Mouse (Mus musculus): Measurements from ENCODE around the gene Hsdl2.
"Not testable (repeated sequence)": the region's sequence is repeated elsewhere in the genome, so short reads cannot be mapped to it uniquely, and the experiment has no call there.

The Hsdl2 gene

GRCm38 (mm10) chr4:59565571-59566188 is 15.7 kb upstream of the Hsdl2 start:
- DNase-seq: no peak

- no peak for DNase-seq
These were observed 13.6 kb upstream of the Hsdl2 start for GRCm38 (mm10) chr4:59567576-59568260.

GRCm38 (mm10) chr4:59569538-59569937 is 11.8 kb upstream of the Hsdl2 start:
- peak; percentile 83 for DNase-seq

- DNase-seq: not testable (repeated sequence)
These were observed 10.8 kb upstream of the Hsdl2 start for GRCm38 (mm10) chr4:59570519-59570918.

- DNase-seq: no peak
These were observed 8.7 kb upstream of the Hsdl2 start for GRCm38 (mm10) chr4:59572521-59573118.

- no peak for DNase-seq
These were observed 6.0 kb upstream of the Hsdl2 start for GRCm38 (mm10) chr4:59575184-59575958.

GRCm38 (mm10) chr4:59580495-59581281 is 675 bp upstream of the Hsdl2 start:
- peak; percentile 34 for DNase-seq

- no peak for DNase-seq
These were observed 823 bp downstream of the Hsdl2 start for GRCm38 (mm10) chr4:59582186-59582585.

GRCm38 (mm10) chr4:59585097-59585496 is 3.7 kb downstream of the Hsdl2 start:
- DNase-seq: no peak

GRCm38 (mm10) chr4:59587215-59587871 is 6.0 kb downstream of the Hsdl2 start:
- no peak for DNase-seq

GRCm38 (mm10) chr4:59587872-59588226 is 6.5 kb downstream of the Hsdl2 start:
- DNase-seq: no peak

GRCm38 (mm10) chr4:59594614-59595013 is 13.3 kb downstream of the Hsdl2 start:
- no peak for DNase-seq

- DNase-seq: no peak
These were observed 15.2 kb downstream of the Hsdl2 start for GRCm38 (mm10) chr4:59596556-59596955.

GRCm38 (mm10) chr4:59602704-59603103 is 21.3 kb downstream of the Hsdl2 start:
- no peak for DNase-seq

- no peak for DNase-seq
These were observed 23.5 kb downstream of the Hsdl2 start for GRCm38 (mm10) chr4:59604892-59605291.

GRCm38 (mm10) chr4:59605501-59605900 is 24.1 kb downstream of the Hsdl2 start:
- DNase-seq: no peak

- DNase-seq: no peak
These were observed 29.0 kb downstream of the Hsdl2 start for GRCm38 (mm10) chr4:59610411-59610810.

GRCm38 (mm10) chr4:59614986-59615385 is 33.6 kb downstream of the Hsdl2 start:
- peak; percentile 39 for DNase-seq

- no peak for DNase-seq
These were observed 38.4 kb downstream of the Hsdl2 start for GRCm38 (mm10) chr4:59619611-59620245.

GRCm38 (mm10) chr4:59625676-59625997 is 44.3 kb downstream of the Hsdl2 start:
- DNase-seq: no peak

GRCm38 (mm10) chr4:59625998-59626910 is 44.9 kb downstream of the Hsdl2 start, which contains the start of gene E130308A19Rik:
TSS of gene E130308A19Rik (plus strand) at chr4:59626211.
- DNase-seq: peak; percentile 80

All from lung, postnatal 14 days (tissue).